Mouse (Mus musculus): ENCODE results near the gene Nrsn2. TPM values are rescaled to one million over a fixed set of nuclear protein-coding genes. Genes with fewer than 3 reads are reported as not detected.
"Not testable (repeated sequence)": the region's sequence is repeated elsewhere in the genome, so short reads cannot be mapped to it uniquely, and the experiment has no call there.

Gene Nrsn2
- total RNA-seq, 2 experiments from 2014 or later, result 0.18 TPM; not detected in 1

- DNase-seq, result no peak
These were observed 7.8 kb upstream of the Nrsn2 start for GRCm38 (mm10) chr2:152384191-152384590.

DNA sequence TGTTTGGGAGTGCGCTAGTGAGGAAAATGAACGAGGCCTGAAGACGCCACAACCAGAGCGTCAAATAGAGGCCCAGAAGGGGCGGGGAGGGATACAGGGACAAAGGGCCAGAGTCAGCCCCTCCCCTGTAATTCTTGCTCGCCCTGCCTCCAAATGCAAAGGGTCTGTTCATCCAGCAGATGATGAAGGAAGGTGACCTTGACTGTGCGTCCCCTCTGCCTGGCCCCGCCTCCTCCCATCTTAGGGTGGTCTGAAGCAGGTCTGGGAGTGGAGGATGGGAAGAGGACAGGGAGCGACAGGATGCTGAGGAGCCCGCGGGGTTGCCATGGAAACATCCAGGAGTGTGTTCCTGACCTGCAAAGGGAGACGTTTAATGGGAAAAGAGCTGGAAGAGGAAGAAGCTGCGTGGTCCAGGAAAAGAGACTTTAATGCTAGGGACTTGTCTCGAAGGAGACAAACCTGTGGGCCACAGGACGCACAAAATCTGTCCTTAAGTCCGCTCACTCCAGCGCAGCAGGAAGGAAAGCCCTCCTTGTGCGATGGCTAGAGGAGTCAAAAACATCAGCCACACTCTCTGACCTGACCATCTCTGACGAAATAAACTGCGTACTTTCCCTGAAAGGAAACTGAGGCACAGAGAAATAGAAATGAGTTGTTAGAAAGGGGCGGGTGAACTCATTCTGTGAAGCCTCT is 640 bp downstream of the Nrsn2 start:
- DNase-seq, result no peak

DNA sequence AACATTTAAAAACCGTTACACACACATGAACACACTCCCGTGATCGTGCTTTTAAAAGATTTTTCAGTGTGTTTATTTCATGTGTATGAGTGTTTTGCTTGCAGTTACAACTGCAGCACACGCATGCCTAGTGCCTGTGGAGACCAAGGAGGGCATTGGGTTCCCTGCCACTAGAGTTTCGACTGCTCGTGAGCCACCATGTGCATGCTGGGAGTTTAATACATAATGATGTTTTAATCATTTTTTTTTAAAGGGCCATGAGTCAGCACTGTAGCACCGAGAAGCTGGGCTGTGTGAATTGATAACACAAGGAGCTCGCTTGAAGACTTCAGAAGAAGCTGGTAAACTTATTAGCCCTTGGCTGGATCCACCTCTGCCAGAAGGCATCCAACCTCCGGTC is 2.9 kb downstream of the Nrsn2 start:
- no peak for DNase-seq

DNA sequence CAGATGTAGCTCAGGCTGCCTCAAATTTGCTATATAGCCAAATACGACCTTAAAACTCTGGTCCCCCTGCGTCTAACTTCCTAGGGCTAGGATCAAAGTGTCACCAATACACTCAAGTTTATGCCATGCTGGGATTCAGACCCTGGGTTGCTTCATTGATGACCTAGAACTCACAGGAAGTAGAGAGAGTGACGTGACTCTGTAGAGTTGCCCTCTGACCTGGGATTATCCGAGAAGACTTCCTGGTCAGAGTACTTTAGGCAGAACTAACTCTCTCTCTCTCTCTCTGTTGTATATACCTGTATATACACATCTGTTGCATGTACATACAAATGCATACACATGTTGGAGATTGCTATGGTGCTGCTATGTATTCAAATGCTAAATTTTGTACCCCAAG is 3.8 kb downstream of the Nrsn2 start:
- DNase-seq, result no peak

DNA sequence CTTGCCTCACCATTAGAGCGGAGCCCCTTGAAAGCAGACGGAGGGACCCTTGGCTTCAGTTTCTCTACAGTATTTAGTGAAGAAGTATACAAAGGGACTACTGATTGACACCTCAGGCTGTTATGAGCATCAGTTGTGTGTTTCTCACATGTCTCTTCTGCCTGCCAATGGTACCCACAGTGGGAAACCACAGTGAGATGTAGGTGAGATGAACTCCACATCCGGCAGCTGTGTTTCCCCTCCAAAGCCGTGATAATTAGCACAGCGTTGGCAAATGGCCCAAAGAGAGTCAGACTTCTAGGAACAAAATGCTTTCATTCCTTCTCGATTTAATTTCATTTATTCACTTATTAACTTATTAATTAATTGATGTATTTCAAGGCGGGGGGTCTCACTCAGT is 4.3 kb downstream of the Nrsn2 start:
- DNase-seq, result no peak

DNA sequence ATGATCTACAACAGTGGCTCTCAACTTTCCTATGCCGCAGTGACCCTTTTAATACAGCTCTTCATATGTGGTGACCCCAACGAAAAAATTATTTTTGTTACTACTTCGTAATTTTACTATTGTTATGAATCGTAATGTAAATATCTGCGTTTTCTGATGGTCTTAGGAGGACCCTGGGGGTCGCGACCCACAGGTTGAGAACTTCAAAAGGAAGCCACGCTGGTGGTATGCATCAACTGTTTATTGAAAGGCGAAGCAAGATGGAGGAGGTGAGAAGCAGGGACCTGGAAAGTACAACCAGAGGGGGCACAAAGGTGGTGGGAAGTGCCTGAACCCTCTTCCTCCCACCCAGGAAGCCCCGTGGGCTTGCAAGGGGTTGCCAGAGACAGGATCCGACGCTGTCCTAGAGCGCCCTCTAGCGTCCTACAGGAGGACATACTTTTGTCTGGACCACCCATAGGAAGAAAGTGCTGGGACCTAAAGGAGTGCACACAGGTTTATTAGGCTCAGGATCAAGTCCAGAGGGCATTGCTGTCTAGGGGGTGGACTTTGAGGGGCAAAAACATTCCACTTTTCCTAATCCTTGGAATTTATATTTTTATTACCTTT is 7.8 kb downstream of the Nrsn2 start:
- DNase-seq, result peak; percentile 49

DNA sequence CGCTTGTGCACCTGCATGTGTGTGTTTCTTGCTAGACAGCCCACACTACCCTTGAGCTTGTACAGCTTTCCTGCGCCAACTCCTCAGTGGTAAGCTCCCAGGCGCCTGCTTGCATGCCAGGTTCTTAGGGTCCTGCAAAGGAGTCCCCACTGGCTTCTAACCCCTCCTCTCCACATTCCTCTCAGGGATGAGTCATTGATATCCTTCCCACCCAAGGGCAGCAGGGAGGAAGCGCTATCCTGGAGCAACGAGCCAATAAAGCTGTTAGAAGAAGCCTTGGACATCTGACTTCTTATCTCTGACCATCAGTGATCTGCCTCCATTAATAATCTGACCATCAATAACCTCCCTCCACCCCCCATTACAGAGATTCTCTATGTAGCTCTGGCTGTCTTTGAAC is 8.5 kb downstream of the Nrsn2 start:
- DNase-seq, result no peak

DNA sequence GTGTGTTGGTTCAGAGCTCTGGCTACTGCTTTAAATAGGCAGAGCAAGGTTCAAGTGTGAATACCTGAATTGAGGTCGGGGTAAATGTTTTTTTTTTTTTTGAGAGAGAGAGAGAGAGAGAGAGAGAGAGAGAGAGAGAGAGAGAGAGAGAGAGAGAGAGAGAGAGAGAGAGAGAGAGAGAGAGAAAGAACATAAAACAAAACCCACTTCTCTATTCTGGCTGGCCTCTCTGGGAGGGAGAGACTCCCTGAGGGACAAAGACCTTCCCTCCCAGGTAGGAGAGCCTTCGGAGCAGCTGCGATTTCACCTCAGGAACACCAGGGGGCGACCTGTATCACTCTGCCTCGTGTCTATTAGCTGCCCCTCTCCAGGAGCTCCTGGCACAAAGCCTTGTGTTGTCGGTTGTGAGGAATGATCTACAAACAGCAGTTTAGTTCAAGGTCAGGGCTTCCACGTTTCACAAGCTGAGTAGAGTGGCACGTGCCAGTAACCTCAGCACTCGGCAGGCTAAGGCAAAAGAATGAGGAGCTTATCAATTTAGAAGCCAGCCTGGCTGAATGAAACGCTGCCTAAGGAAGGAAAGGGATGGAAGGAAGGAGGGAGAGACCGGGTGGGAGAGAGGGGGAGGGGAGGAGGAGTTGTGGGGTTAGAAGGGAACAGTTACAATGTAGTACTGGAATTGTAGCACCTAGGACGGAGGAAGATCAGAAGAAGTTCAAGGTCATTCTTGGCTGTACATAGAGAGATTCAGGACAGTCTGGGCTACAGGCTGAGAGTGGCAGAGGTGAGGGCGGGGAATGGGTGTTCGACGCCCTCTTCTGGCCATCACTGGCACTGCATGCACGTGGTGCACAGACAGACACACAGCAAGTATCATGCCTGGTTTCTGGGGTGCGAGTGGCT is 12.9 kb downstream of the Nrsn2 start:
- DNase-seq, result peak; percentile 65

DNA sequence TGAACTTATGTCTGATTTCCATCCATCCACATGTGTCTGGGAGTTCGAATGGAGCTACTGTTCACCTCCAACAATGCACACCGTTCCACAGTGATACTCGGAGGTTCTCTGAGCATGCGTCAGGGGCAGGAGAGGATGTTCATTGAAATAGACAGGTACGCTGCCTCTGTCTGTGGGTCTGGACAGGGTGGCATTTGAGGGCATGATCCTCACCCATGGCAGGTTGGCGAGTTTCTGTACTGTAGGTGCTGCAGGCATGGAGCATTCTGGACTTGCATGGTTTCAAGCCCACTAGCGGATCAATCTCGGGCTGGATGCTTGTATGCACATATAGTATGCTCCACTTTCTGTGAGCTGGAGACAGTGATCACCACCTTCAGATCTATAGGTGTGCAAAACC is 15.2 kb downstream of the Nrsn2 start:
- no peak for DNase-seq

DNA sequence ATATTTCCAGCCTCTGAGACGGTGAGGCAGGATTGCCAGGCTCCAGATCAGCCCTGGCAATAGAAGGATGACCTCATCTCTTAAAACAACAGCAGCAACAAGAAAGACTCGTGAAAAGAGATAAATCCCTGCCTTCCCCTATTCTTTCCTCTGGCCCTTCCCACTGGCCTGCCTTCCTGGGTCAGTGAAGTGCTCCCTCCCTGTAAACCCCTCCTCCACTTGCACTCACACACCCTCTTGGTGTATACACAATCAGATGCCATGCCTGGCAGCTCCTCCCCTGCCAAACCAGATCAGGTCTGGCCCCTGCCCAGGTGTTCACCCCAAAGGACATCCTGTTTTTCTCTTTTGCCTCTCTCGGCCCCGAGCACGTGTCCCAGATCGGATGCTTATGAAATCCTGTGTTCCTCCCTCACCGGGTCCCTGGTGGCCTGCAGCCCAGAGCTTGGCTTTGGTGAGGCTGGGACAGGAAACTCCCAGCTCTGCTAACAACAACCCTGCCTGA is 16.1 kb downstream of the Nrsn2 start:
- DNase-seq, result peak; percentile 41

- DNase-seq, result no peak
These were observed 16.8 kb downstream of the Nrsn2 start for GRCm38 (mm10) chr2:152359616-152360015.

- not testable (repeated sequence) for DNase-seq
These were observed 17.5 kb downstream of the Nrsn2 start for GRCm38 (mm10) chr2:152358977-152359376.

DNA sequence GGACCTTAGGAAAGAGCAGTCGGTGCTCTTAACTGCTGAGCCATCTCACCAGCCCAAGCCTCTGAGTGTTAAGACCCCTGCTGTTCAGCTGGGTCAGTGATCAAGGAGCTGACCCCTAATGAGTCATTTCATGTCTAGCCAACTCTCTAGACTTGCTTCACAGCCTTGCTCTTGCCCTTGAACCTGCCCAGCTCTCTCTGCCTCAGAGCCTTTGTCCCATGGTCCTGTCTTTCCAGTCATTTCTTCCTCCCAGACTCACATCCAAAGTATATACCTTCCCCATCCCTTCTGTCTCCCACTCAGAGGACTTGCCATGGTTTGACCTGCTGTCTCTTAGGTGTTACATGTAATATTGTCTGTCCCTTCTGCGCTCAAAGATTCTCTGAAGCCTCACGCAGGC is 19.2 kb downstream of the Nrsn2 start:
- no peak for DNase-seq

DNA sequence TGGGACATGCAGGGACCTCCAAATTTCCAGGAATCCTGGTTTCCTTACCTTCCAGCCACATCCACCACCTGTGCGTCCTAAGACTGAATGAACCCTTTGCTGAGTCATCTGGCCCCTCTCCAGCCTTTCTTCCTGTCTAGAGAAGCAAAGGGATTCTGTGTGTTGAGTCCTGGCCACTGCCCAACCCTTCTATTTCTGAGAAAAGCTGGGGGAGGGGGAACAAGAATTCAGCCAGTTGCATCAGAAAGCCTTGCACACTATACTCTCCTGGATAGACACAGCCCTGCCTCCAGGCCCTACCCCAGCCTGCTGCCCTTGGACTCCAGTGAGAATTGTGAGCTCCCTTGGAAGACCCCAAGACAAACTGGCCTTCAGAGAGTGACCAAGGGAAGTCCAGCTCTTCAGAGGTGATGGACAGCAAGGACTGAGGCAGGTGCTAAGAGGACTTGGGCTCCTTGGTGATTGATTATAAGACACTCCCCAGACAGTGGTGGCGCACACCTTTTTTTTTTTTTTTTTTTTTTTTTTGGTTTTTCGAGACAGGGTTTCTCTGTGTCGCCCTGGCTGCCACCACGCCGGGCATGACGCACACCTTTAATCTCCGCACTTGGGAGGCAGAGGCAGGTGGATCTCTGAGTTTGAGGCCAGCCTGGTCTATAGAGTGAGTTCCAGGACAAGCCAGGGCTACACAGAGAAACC is 26.4 kb downstream of the Nrsn2 start:
- DNase-seq, result no peak

GRCm38 (mm10) chr2:152349205-152349604 is 27.2 kb downstream of the Nrsn2 start:
- DNase-seq, result no peak

- DNase-seq, result no peak
These were observed 28.7 kb downstream of the Nrsn2 start for GRCm38 (mm10) chr2:152347722-152348121.

DNA sequence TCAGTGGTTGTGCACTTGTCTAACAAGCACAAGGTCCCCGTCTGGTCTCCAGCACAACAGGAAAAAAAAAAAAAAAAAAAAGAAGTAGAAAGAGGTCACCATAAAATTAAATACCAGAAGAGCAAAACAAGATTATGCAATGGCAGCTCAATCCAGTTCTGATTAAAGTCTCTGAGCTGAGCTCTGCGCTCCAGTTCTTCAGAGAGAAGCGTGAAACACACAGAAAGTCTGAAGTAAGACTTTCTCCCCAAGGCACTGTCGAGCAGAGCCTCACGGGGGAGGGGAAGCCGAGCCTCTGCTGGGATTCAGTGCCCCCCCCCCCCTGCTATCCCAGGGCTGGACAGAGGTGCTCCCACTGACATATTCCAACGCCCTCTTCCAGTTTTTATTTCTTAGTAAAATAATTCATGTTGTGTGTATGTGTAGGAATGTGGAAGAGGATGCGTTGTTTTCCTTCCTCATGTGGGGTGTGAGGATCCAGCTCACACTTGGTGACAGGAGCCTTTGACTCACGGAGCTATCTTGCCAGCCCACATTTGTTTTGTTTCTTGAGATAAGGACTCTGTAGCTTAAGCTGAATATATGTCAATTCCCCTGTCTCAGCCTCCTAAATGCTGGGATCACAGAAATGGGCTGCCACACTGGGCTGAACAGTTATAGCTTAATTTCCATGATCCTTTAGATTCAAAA is 29.5 kb downstream of the Nrsn2 start:
- DNase-seq, result no peak

GRCm38 (mm10) chr2:152345393-152345792 is 31.0 kb downstream of the Nrsn2 start:
- DNase-seq, result no peak

GRCm38 (mm10) chr2:152344909-152345308 is 31.5 kb downstream of the Nrsn2 start:
- no peak for DNase-seq

GRCm38 (mm10) chr2:152344361-152344760 is 32.1 kb downstream of the Nrsn2 start:
- DNase-seq, result no peak

GRCm38 (mm10) chr2:152343329-152344213 is 32.9 kb downstream of the Nrsn2 start, which contains the start of gene Trib3:
Gene Trib3 (minus strand): TSS chr2:152344032.
- peak; percentile 69 for DNase-seq

Data from gastrocnemius, postnatal 10 days (tissue).